Mouse (Mus musculus) gastrocnemius, postnatal 25 days (tissue): Measurements from ENCODE around the gene Arvcf. TPM values are rescaled to one million over a fixed set of nuclear protein-coding genes. Genes with fewer than 3 reads are reported as not detected.

ENCODE experiments used
- DNase-seq: peaks from one replicate; pipeline ENCODE4 v3.0.0; 2022
- total RNA-seq, 2 experiments: library from RNA; stranded (reverse); gene quantifications; 1 replicate in 1 of 2; 2 replicates in 1 of 2; pipeline ENCODE4 v1.2.3; 2021

Gene Arvcf
- total RNA-seq, 2 experiments from 2014 or later: 12.5 to 14.3 TPM

DNA sequence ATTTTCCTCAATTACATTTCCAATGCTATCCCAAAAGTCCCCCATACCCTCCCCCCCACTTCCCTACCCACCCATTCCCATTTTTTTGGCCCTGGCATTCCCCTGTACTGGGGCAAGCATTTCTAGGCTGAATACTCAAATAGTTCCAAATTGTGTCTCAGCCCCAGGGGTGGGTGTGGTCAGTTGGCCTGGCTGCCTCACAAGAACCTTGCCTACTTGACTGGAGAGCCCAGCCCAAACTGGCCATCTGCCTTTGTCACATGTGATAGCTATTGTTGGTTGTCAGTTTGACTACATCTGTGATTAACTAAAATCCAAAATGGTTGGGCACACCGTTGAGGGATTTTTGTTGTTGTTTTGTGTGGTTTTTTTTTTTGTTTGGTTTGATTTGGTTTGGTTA is 9.0 kb downstream of the Arvcf start:
- peak; percentile 51 for DNase-seq

DNA sequence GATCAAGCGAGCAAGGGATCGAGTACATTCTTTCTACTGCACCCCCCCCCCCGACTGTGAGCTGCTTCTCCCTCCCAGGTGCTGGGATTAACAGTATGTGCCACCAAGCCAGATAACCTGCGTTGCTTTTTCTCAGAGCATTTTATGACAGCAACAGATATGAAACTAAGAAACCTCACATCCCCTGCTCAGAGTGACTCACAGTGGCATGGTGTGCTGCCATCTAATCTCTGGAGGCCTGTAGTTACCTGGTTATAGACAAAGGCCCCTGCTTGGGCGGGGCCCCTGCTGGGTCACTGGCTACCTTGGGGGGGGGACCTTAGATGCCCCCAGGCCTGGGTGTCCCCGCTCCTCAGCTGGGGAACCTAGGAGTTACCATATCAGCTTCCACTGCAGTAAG is 10.0 kb downstream of the Arvcf start:
- DNase-seq: no peak

DNA sequence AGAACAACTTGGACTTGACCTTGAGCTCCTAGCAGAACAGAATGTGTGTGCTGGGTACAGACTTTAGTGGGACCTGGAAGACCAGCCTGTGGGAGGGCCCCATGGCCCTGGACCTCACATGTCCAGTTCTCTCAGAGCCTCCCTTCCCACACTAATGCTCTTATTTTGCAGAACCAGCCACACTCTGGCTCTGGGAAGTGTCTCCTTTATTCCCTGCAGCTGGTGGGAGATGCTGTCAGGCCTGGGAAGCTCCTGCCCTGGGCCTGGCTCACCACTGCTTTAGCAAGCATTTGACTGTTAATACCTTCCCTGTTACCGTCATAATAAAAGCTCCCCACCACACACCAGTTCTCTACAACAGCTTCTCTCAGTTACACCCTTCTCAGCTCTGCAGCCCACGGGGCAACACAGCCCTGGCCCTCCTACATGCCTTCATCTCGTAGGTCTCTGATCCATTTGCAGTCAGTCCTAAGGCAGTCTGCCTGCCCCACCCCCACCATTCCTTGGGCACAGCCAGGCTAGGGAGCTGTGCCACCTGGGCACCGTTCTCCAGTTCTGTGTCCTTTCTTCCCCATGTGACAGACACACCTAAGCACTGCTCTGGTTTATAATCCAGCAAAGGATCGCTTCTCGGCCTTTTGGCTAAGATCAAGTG is 12.3 kb downstream of the Arvcf start:
- DNase-seq: no peak

DNA sequence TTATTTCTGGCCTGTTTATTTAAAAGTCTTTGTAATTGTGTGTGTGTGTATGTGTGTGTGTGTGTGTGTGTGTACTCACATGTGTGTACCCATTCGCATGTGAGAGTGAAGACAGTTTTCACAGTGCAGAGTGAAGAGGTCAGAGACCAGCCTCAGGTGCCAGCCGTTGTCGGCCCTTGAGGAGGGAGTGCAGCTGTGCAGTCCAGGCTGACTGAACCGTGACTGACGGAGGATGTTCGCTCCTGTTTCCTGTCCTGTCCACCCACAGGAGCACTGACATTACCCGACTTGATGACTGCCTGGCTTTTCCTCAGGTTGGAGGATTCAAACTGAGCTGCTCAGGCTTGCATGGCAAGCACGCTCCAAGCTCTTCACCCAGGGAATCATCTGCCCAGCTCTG is 15.0 kb downstream of the Arvcf start:
- no peak for DNase-seq

DNA sequence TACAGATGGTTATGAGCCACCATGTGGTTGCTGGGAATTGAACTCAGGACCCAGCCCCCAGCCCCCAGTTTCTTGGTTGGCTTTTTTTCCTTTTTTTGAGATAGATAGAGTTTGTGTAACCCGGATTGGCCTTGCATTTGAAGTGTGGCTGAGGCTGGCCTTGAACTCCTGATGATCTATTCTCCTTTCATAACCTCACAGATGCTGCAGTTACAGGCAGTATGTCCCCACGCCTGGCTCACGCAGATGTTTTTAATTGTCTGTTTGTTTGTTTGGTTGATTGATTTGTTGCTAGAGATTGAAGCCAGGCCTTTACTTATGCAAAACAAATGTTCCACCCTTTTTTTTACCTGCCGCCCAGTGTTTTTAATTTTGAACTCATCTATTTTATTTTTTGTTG is 18.9 kb downstream of the Arvcf start:
- DNase-seq: no peak

DNA sequence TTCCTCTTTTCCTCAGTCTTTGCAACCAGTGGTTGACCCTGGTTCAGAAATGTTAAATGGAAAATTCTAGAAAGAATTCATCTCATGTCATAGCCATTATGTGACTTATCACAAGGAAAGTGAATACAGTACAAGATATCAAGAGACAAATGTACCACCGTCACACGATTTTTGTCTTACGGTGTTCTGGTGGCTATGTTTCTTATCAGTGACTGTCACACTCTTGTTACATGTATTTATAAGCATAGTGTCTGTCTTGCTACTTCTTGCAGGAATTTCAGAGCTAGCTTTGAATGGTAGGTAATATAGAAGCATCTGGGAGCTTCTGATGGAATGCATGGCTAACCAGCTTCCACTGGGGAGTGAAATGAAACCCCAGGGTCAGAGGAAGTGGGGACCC is 22.2 kb downstream of the Arvcf start:
- no peak for DNase-seq

DNA sequence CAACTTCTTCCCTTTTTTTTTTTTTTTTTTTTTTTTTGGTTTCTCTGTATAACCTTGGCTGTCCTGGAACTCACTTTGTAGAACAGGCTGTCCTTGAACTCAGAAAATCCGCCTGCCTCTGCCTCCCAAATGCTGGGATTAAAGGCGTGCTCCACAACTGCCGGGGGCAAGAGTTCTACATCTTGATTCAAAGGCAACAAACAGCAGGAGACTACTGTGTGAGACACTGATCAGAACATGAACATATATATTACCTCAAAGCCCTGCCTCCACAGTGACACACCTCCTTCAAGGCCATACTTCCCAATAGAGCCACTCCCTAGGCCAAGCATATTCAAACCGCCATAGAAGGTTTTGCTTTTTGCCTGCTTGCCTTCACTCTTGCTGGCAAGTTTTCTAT is 25.6 kb downstream of the Arvcf start:
- DNase-seq: no peak

DNA sequence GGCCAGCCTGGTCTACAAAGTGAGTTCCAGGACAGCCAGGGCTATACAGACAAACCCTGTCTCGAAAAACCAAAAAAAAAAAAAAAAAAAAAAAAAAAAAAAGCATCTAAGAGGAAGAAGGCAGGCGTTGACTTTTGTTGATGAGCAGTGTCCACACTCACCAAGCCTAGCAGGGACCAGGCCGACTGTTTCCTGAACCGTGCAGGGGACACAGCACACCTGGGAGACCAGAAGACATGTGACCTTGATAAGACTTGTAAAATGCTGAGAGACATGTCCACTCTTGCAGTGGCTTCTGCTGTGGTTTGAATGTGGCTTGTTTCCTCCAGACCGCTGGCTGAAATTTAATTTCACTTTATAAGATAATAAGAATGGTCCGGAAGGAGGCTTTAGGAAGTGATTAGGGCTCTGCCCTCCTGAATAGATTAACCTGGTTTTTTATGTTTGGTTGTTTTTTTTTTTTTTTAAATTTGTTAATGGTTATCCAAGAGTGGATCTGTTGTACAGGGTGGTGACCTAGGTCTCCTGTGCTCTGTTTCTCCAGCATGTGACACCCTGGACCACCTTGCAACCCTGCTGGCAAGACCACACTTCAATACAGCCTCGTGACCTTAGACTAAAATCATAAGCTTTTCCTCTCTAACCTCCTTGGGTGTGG is 28.4 kb downstream of the Arvcf start:
- DNase-seq: no peak

DNA sequence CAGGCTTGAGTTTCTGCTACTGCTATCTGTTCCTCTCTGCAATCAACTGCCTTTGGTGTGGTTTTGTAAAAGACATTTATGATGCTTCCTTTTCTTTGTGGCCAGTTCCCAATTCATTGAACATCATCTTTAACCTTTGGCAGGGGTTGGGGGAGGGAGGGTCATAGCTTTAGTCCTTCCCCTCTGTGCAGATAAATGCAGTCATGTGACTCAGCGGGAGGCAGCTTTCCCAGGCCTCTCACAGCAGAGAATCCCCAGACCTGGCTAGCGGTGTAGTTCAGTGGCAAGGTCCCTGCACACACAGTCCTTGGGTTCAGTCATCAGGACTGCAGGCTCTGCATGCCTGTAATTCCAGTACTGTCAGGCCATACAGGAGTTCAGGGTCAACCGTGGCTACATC is 29.2 kb downstream of the Arvcf start:
- DNase-seq: no peak

DNA sequence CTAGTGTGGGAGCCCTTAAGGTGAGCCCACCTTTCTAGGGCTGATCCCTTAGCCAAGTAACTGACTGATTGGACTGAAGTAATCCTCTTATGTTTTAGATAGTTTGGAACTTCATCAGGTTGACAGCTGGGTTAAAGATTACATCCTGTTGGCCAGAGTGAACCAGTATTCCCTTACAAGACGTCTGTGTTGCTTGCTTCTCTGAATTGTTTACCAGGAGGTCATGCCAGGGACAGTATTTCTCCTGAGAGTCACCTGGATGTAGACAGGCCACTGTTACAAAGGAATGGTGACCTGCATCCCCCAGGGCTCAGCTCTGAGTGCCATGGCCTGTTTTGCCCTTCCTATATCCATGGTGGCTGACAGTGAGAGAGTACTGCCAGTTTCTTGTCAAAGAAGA is 30.5 kb downstream of the Arvcf start:
- no peak for DNase-seq

DNA sequence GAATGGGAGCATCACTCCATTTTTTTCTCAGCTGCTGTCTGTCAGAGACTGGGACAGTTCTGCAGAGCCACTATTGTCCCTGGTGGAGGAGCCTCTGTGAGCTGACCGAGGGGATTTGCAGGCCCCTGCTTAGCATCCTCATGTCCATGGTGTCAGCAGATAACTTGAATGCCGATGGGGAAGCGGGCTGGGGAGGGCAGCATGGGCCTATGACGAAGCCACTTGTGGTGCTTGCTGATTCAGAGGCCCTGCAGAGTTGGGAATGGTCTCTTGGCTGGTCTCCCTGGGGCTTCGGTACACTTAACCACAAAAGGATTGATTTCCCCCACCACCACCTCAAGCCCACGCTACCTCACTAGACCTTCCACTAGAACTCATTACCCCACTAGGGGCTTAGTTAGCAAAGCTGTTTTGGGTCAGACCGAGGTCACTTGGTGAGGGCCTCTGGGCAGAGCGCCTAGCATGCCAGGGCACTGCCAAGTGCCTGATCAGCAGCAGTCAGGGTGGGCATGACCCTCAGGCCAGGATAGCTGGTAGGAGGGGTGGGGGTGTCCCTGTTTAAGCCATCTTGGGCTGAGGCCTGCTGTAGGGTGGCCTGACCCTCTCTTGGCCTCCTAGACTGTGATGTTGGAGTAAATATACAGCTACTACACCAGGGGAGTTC is 31.5 kb downstream of the Arvcf start:
- no peak for DNase-seq

DNA sequence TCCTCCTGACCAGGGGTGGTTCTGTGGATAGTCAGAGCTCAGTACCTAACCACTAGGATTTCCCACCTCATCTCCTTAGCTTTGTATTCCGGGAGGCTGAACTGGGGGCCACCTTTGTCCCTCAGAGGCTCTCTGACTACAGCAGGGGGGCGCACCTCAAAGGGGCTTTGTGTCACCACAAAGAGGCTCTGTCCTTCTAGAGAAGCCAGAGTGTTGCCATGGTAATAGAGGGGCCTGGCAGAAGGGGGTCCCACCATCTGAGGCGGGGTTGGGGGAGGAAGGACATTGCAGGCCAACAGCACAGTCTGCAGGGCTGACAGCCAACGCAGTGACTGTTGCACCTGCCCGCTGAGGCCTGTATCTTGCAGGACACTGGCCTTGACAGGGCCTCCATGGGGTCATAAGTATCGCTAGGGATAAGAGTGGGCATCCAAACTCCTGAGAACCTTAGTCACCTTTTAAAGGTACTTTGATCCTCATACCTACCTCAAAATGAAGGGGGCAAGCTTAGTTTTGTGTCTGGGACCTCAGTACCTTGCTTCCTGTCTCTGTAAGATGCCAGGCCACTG is 32.6 kb downstream of the Arvcf start:
- no peak for DNase-seq

DNA sequence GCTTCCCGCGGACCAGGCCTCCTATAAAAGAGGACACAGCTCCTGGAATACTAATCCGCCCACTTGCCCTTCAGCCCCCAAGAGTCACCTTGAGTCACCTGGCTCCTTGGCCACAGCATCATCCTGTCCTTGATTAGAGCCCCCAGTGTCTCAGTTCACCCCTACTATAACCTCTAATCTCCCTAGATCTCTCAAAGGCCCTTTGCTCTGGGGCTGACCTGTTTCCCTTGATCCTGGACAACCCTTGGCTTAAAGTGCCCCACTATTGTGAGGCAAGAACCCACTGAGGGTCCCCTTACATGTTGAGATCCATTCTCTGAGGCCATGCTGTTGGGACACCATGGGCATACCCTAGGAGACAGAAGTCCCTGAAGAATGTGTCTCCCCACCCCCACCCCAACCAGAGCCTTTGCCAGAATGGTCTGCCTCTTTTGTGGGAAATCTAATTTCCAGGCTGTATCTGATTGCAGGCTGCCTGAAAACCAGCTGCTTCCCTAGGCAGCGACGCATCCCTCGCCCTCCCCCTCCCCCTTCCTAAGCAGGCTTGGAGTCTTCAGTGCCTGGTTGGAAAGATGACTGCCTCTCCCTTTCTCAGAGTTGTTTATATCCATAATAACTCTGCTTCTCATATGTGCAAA is 33.8 kb downstream of the Arvcf start:
- no peak for DNase-seq

DNA sequence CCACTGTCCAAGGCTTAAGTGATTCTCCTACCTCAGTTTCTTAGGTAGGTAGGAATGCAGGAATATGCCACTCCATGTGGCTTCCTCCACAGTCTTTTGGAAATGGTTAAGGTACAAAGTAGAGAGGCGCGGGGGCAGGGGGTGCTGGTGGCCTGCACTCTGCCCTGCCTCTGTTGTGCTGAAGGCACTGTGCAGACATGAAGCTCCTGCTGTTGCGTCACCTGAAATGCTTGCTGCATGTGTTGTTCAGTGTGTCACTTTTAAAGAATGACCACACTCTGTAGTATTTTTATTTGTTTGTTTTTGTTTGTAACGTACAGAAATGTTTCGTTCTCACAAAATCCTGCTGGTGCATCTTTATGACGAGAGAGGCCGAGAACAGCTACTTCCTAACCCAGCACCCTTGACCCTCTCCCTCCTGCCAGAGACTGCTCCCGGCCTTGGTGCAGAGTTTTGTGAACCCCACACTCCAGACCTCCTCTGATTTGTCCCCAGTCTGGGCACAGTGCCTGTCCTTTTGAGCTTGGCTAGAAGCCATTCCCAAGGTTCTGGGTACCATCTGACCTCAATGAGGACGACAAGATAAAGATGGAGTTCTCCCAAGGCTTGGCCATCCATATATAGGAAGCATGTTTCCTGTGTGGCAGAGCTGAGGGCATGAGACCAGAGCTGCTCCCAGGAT is 35.2 kb downstream of the Arvcf start:
- no peak for DNase-seq

DNA sequence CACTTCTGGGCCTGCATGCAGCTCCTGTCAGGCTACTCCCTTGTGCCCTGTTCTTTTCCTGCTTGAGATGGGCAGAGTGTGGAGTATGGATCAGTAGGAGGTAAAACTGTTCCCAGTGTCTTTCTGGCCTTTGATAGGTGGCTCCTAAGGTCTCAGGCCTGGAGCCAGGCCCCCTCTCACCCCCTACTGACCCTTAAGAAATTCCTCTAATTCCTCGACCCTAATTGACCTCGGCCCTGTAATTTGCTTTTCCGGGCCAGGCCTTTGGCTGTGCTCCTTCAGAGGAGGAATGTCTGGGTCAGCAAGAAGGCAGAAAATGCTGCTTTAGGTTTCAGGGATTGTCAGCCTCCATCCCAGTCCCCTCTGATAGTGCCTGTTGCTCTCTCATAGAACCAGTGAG is 35.8 kb downstream of the Arvcf start:
- DNase-seq: no peak

DNA sequence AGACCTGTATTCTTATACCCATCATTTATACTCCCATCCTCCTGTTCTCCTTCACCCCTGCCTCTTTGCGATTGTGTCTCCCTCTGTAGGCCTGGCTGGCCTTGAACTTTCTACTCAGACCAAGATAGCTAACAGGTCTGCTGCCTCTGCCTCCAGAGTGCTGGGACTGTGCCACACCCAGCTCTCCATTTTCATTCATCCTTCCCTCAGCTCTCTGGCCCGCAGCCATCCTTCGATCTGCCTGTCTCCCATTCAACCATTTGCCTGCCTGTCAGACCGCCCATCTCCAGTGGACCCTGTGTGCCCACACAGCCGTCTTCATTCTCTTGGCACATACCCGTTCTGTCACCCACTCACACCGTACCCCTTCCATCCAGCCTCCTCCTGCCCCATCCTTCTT is 36.2 kb downstream of the Arvcf start:
- DNase-seq: no peak

DNA sequence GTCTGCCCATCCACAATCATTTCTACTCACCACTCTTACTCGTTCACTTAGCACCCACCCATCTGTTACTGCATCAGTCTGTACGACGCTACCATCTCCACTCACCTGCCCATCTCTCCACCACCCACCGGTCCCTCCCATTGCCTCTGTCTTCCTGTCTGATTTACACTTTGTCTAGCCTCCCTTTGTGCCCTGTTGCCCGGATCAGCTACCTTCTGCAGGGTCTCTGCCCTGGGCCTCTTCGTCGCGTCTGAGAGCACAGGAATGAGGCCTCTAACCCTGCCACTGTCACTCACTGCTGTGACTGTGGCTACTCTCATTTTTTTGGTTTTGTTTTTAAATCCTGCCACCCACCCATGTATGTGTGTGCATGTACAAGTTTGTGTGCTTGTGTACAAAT is 36.7 kb downstream of the Arvcf start:
- DNase-seq: no peak

DNA sequence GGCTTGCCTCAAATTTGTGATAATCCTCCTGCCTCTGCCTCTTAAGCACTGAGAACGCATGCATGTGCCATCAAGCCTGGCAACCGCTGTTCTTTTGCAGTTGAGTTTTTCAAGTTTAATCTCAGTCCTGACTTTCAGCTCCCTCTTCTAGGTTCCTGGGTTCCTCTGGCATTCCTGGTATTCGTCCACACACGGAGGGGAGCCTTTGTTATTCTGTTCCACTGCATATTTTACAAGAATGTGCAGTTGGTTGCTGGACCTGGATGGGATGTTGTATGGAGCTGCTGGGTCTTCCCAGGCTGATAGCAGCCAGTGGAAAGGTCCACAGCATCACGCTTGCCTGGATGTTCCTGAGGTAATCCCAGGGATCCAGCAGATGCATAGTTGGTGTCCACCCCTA is 37.4 kb downstream of the Arvcf start:
- DNase-seq: no peak

DNA sequence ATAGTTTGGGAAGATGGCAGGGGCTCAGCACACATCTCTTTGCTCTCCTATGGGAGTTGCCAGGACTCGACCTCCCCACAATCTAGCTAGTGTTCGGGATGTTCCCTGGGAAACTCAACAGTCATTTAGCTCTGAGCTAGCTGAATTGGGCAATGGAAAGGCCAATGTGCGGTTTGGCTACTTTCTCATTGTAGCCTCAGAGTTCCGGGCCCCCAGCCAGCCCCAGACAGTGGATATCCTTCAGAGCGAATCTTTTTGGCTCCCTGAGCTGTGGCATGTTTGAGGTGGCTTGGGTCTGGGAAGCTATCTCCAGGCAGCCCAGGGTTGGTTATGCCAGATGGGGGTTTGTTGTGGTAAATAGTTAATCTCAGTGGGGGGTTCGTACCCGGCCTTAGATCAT is 38.5 kb downstream of the Arvcf start:
- DNase-seq: peak; percentile 64

DNA sequence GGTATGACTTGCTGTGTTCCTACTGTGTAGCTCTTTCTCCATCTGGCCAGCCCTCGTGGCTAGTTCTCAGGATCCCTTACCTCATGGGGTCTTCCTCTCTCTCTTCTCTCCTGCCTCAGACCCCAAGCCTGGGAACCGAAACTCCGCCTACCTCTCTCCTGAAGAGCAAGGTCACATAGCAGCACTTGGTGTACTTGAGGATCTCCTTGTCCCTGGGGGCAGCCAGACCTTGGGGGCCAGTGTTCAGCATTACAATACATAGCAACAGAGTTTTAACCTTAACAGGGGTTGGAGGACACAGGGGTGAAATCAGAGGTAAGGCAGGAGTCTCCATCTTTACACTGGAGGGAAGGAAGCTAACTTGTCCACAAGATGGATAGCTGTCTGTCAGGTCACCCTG is 39.0 kb downstream of the Arvcf start:
- DNase-seq: no peak

DNA sequence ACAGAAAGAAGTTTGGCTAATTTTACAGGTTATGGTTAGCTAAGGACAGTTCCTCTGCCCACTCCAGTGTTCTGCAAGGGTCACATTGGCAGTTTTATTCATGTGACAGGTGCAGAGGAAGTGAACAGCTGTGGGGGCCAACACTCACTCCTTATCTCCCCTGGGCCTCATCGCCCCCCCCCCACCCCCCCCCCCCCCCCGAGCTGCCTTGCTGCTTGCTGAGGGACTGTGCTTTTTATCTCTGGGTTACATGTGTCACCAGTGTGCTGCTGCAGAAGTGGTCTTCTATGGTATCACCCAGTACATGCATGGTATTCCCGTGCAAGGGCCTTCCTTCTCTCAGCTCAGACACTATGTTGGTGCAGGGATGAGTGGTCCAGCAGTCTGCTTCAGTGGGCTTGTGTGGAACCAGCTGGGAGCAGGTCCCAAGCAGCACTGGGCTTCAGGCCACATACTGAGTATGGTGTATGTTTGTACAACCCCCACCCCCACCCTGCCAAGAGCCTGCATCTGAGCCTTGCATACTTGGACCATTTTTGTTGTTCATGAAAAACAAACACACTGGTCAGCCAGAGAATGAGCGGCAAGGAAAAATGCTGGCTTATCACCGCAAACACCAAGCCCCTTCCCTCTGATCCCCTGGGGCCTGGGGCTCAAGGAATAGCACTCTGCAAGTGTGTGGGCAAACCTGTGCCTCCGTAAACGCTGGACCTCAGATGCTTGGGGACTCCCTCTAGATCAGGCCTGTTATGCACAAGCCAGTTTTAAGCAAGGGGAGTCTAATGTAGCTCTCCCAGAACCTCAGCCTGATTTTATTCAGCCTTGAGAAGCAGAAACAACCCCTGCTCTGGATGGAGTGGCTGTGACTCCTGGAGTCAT is 40.0 kb downstream of the Arvcf start:
- DNase-seq: peak; percentile 11
